Comparison of ENCODE assay signal across 10 mouse cellular contexts in the genomic region with DNA sequence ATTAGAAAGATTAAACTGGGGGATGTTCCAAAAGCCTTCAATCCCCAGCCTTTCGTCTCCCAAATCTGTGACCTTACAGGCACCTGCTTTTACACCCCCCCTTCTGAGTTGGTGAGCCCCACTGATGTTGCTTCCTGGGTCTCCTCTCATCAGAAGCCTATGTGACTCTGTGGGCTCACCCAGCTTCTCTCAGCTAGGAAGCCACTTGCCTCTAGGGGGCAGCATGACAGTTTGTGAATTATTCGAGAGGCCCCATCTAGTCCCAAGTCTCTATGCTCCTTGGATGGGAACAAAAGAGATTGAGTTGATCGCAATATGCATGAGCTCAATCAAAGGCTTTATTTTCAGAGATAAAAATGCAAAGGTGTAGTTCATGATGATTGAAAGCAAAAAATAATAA.
DNase-seq lines count a peak whose midpoint lies in the region.
"Had no signal": no experiment of that assay in that cellular context is flagged by ENCODE, and none has a peak within 500 bp of the region (broad histone marks: within the 10 kb centered on the region; RNA-seq: fewer than 3 reads in every experiment).

No protein-coding gene starts in this region.

- DNase-seq in heart, adult 11 months, result peak; percentile 61
- no peak for DNase-seq in heart, postnatal 10 days
- DNase-seq in left cerebral cortex, postnatal 14 days (ENCODE audit: low spot score in 2 of 2), result peak; percentile 19 to 34
- DNase-seq in left cerebral cortex, adult 11 months (ENCODE audit: low spot score), result no peak
- peak; percentile 70 for DNase-seq in R1 (ENCODE audit: low read depth, low spot score)
- peak; percentile 31 for DNase-seq in lung, postnatal 36 days
- DNase-seq in left cerebral cortex, adult 8-10 months (ENCODE audit: low spot score in 2 of 2), result no peak
- DNase-seq in gastrocnemius, postnatal 10 days, result no peak
- DNase-seq: cerebellum, adult 11 months; gastrocnemius, postnatal 25 days had no signal

- intact Hi-C loops in heart, postnatal 10 days (cut with DNase I), result no loop called here
- intact Hi-C loops in left cerebral cortex, postnatal 14 days (cut with DNase I), result no loop called here

Comparison
In these comparisons a context has a peak if more than half of its experiments do, and no peak if none do; other contexts are left out.
1. DNase-seq: peak in heart, adult 11 months (single experiment), left cerebral cortex, postnatal 14 days (2 of 2), R1 (single experiment) and lung, postnatal 36 days (single experiment); none in heart, postnatal 10 days (0 of 2), left cerebral cortex, adult 11 months (single experiment), left cerebral cortex, adult 8-10 months (0 of 2) and gastrocnemius, postnatal 10 days (single experiment).